ENCODE assay signal across 12 mouse cellular contexts in genomic region chr12:117657766-117658165, GRCm38 (mm10).
DNase-seq lines count a peak whose midpoint lies in the region; ATAC-seq and TF ChIP-seq lines count a peak whose summit lies in the region.
"Had no signal": no experiment of that assay in that cellular context is flagged by ENCODE, and none has a peak within 500 bp of the region (broad histone marks: within the 10 kb centered on the region; RNA-seq: fewer than 3 reads in every experiment).

No protein-coding gene starts in this region.

- H3K4me3 ChIP-seq in kidney, adult 2 months (ENCODE audit: insufficient read depth, low read depth, low read length): peak overlapping the region; percentile 40
- peak overlapping the region; percentile 14 for H3K4me3 ChIP-seq in lung, embryonic 14.5 days (ENCODE audit: low read depth, low read length)
- peak overlapping the region in 1 of 2 experiments; percentile 38; a peak in 2 of 4 replicates for H3K4me3 ChIP-seq in heart, embryonic 14.5 days (ENCODE audit: control insufficient read depth in 1 of 2, insufficient read depth in 1 of 2, low read depth in 1 of 2, low read length in 2 of 2)
- no peak overlapping the region for H3K4me3 ChIP-seq in forebrain, embryonic 12.5 days (replicated peaks)
- H3K4me3 ChIP-seq: hindbrain, embryonic 10.5 days had no signal

- peak; percentile 75 for DNase-seq in kidney, adult 2 months
- DNase-seq in kidney, postnatal 25 days: no peak
- peak; percentile 57 for DNase-seq in lung, embryonic 14.5 days
- no peak for DNase-seq in lung, postnatal 14 days
- DNase-seq in lung, postnatal 10 days: peak; percentile 34
- no peak for DNase-seq in frontal cortex, adult 2 months (ENCODE audit: extremely low spot score in 1 of 2, low spot score in 1 of 2)
- DNase-seq: cerebellum, adult 9-10 months; thymus, postnatal 36 days had no signal

- H3K9ac ChIP-seq in lung, embryonic 14.5 days: no peak overlapping the region; the same call in 1 of the 2 replicates
- peak overlapping the region; percentile 74 for H3K9ac ChIP-seq in heart, embryonic 14.5 days (ENCODE audit: low read length)
- H3K9ac ChIP-seq in forebrain, embryonic 12.5 days: no peak overlapping the region

- no peak; the same call in 1 of the 2 replicates for ATAC-seq in lung, embryonic 14.5 days (ENCODE audit: insufficient read depth)
- no peak for ATAC-seq in heart, embryonic 14.5 days (ENCODE audit: insufficient number of reproducible peaks, insufficient read depth, low FRiP score, low read depth)
- no peak for ATAC-seq in forebrain, embryonic 12.5 days (ENCODE audit: low FRiP score)
- ATAC-seq: activated CD4-positive, CD25-positive, alpha-beta regulatory T cell, adult 4 months had no signal

- peak overlapping the region; percentile 33 for H3K4me2 ChIP-seq in lung, embryonic 14.5 days
- peak overlapping the region; percentile 43 for H3K4me2 ChIP-seq in heart, embryonic 14.5 days (ENCODE audit: low read length)
- no peak overlapping the region for H3K4me2 ChIP-seq in forebrain, embryonic 12.5 days

- TF ChIP-seq POLR2A in kidney, adult 2 months (IDR thresholded peaks at IDR 0.05; ENCODE audit: low read depth, low read length): peak; percentile 13

- H3K4me1 ChIP-seq in kidney, adult 2 months (ENCODE audit: control insufficient read depth, insufficient read depth, low read length): no peaks in the 10 kb centered on the region
- 0 out of 2 replicates have a peak, but pooled peaks cover 9% of the 10 kb centered on the region for H3K4me1 ChIP-seq in lung, embryonic 14.5 days (ENCODE audit: insufficient read depth)
- peaks cover 8 to 22% of the 10 kb centered on the region in 2 experiments; a peak in 3 of 4 replicates for H3K4me1 ChIP-seq in heart, embryonic 14.5 days (ENCODE audit: control insufficient read depth in 2 of 2, insufficient read depth in 2 of 2, low read length in 2 of 2)
- H3K4me1 ChIP-seq in forebrain, embryonic 12.5 days: peaks cover 7% of the 10 kb centered on the region; the same call in 1 of the 2 replicates

- no peaks in the 10 kb centered on the region for H3K27me3 ChIP-seq in kidney, adult 2 months (replicated peaks; ENCODE audit: control insufficient read depth, insufficient read depth, low read length)
- H3K27me3 ChIP-seq in lung, embryonic 14.5 days (ENCODE audit: insufficient read depth, low read length): no peaks in the 10 kb centered on the region
- no peaks in the 10 kb centered on the region for H3K27me3 ChIP-seq in heart, embryonic 14.5 days (ENCODE audit: control insufficient read depth, insufficient read depth, low read length)
- no peaks in the 10 kb centered on the region for H3K27me3 ChIP-seq in forebrain, embryonic 12.5 days

- H3K27ac ChIP-seq in kidney, adult 2 months (ENCODE audit: insufficient read depth, low read depth, low read length): peak overlapping the region; percentile 94
- H3K27ac ChIP-seq in lung, embryonic 14.5 days (ENCODE audit: low read depth): peak overlapping the region; percentile 67; the same call in 1 of the 2 replicates
- peak overlapping the region; percentile 60 to 70 for H3K27ac ChIP-seq in heart, embryonic 14.5 days (replicated peaks in 1 of 2; ENCODE audit: control insufficient read depth in 1 of 2, insufficient read depth in 1 of 2, low read depth in 2 of 2, low read length in 2 of 2)
- no peak overlapping the region for H3K27ac ChIP-seq in forebrain, embryonic 12.5 days
- H3K27ac ChIP-seq: hindbrain, embryonic 10.5 days had no signal

- 59% methylated on average over 5 of the region's 5 CpGs for WGBS in kidney, adult 2 months
- WGBS in lung, embryonic 14.5 days: 52% methylated on average over 5 of the region's 5 CpGs
- 47% methylated on average over 5 of the region's 5 CpGs for WGBS in heart, embryonic 14.5 days
- 92% methylated on average over 5 of the region's 5 CpGs for WGBS in forebrain, embryonic 12.5 days

- no peaks in the 10 kb centered on the region for H3K9me3 ChIP-seq in lung, embryonic 14.5 days (ENCODE audit: low read depth, low read length)
- no peaks in the 10 kb centered on the region for H3K9me3 ChIP-seq in heart, embryonic 14.5 days (ENCODE audit: control insufficient read depth, low read length)
- no peaks in the 10 kb centered on the region for H3K9me3 ChIP-seq in forebrain, embryonic 12.5 days
- H3K9me3 ChIP-seq: hindbrain, embryonic 10.5 days had no signal

- no peak for TF ChIP-seq CTCF in kidney, adult 2 months (conservative IDR thresholded peaks at IDR 0.05; ENCODE audit: insufficient read depth, insufficient read length, low read depth, low read length)
- no peak for TF ChIP-seq CTCF in lung, embryonic 14.5 days (IDR thresholded peaks at IDR 0.05; ENCODE audit: low read depth)

- no peaks in the 10 kb centered on the region for H3K36me3 ChIP-seq in kidney, adult 2 months (ENCODE audit: control insufficient read depth, insufficient read depth, low read length)
- no peaks in the 10 kb centered on the region for H3K36me3 ChIP-seq in lung, embryonic 14.5 days (ENCODE audit: insufficient read depth)
- no peaks in the 10 kb centered on the region for H3K36me3 ChIP-seq in heart, embryonic 14.5 days (ENCODE audit: control insufficient read depth, insufficient read depth, low read length)
- no peaks in the 10 kb centered on the region for H3K36me3 ChIP-seq in forebrain, embryonic 12.5 days (replicated peaks)
- H3K36me3 ChIP-seq: hindbrain, embryonic 10.5 days had no signal

Comparison
In these comparisons a context has a peak if more than half of its experiments do, and no peak if none do; other contexts are left out.
1. DNase-seq: peak in kidney, adult 2 months (single experiment), lung, embryonic 14.5 days (single experiment) and lung, postnatal 10 days (single experiment); none in kidney, postnatal 25 days (0 of 2), lung, postnatal 14 days (single experiment) and frontal cortex, adult 2 months (0 of 2).